Mouse (Mus musculus) spleen, adult 18-20 months (tissue): ENCODE results near the gene Fnbp1l.
A peak's percentile ranks its signal among the peaks of the same experiment; 100 is the strongest.

ENCODE experiments used
- DNase-seq, 2 experiments: peaks; one replicate each; pipeline ENCODE4 v3.0.0; 2022; ENCODE audit warnings: mixed read lengths in 2 of 2

The Fnbp1l gene

GRCm38 (mm10) chr3:122520365-122520764 lies 99.2 kb downstream of the Fnbp1l start:
- no peak for DNase-seq

GRCm38 (mm10) chr3:122519082-122519481 lies 100.4 kb downstream of the Fnbp1l start:
- DNase-seq = no peak

DNA sequence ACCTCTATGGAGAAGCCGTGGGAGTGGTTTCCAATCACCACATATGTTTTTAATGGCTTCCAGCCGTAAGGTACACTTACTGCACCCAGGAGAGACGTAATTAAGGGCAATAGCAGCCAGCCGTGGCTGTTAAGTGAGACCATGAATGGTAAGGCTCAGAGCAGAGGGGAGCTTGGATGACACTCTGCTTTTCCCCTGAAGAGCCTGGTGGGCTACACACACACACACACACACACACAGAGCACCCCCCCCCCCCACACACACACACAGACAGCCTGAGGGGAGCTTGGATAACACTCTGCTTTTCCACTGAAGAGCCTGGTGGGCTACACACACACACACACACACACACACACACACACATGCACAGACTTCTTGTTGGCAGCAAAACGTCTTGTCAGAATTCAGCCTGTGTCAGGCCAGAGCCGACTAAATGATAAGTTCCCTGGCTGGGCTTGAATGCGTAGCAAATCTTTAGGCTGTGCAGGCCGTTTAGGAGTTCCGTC lies 101.2 kb downstream of the Fnbp1l start:
- DNase-seq = no peak

DNA sequence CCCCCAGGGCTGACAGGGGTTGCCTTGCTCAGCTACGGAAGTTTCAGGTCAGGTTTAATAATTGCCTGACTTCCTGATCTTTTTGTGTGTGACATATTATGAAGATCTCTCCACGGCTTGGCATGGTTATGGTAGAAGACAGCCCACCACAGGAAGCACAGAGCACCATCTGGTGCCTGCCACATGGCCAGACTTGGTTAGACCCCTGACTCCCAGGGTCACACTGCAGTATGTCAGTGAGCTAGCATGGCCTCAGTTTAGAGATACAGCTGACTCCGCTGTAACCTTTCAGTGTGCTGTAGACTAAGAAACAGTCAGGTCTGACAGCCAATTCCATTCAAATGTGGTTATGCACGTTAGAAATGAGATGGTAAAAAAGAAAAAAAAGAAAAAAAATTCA lies 101.8 kb downstream of the Fnbp1l start:
- no peak for DNase-seq

GRCm38 (mm10) chr3:122516327-122516695 lies 103.2 kb downstream of the Fnbp1l start:
- DNase-seq = no peak

DNA sequence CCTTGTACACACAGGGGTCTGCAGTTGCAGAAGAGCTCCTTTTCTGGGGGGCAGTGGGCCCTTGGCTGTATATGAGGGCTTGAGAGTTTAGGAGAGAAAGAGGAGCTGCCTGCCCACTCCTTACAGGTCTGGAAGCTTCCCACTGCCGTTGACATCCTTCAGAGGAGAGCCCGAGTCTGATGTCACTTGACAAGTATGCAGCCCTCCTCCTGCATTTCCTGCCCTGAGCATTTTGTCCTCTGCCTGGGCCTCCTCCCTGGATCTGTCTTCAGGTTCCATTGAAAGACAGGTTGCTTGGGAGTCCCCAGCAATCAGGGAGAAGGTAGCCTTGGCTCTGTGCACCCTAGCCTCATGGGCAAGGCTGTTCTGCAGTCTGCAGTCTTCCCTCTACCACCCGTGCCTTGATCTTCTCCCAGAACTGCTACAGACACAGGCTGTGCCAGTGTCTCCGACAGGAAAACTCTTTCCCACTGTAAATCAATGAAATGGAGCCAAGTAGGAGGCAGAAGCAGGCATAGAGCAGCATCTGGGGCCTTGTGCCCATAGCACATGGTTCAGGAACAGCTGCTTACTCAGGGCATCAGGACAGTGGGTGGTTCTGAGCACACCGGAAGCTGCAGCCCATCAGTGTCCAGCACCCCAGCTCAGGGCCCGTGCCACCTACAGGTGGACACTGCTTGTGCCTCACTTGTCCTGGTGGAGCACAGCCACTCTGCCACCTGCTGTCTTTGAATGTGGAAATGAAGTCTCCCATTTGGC lies 103.8 kb downstream of the Fnbp1l start:
- no peak for DNase-seq

DNA sequence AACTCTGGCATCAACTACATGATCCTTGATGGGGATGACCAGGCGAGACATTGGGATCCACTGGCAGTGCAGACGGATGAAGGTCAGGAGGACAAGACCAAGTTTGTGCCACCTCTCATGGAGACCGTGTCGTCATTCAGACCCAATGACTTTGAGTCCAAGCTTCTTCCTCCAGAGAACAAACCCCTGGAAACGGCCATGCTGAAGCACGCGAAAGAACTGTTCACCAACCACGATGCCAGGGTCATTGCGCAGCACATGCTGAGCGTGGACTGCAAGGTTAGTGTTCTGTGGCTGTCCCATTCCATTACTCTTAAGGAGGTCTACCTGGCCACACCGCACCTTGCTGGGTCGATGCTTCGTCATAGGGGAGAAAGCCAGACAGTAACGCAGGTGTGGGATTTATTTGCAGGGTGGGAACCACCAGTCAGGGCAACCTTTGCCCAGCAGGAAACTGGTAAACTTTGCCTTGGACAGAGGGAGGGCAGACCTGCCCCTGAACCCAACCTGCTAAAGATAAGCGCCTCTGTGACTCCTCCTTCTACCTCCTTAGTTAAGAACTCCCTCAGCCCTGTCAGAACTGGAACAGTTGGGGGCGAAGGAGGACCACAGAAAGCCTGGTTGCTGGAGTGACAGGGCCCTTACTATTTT lies 106.7 kb downstream of the Fnbp1l start:
- DNase-seq = no peak

DNA sequence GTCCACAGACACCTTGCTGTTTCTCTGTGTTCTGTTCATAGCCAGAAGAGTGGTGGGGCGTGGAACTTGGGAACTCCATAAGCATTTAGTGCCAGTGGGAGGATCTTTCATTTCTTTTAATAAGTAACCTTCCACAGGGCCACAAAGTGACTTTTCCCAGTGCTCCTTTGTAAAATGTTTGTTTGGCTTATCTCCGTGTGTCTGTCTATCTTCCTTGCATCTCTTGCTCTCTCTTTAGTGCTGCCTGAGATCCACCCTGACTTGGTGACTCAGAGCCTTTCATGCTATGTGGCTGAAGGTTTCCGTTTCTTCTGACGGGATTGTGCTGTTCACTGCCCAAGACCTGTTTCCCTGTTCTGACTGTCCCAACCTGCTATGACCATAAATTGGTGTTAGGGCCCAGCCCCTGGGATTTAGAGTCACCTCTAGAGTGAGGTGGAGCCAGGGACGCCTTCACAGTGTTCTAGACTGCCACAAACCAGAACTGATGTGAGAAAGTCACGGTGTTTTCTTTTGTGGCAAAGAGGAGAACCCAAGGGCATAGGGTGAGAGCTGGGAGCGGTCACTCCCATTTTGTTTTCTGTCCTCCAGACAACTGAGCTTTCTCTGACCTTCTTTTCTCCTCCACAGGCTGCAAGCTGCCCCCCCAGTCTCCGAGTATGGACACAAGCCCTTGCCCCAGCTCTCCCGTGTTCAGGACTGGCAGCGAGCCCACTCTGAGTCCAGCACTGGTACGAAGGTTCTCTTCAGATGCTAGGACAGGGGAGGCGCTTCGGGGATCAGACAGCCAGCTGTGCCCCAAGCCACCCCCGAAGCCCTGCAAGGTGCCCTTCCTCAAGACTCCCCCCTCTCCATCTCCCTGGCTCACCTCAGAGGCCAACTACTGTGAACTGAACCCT lies 107.5 kb downstream of the Fnbp1l start:
- DNase-seq = no peak

DNA sequence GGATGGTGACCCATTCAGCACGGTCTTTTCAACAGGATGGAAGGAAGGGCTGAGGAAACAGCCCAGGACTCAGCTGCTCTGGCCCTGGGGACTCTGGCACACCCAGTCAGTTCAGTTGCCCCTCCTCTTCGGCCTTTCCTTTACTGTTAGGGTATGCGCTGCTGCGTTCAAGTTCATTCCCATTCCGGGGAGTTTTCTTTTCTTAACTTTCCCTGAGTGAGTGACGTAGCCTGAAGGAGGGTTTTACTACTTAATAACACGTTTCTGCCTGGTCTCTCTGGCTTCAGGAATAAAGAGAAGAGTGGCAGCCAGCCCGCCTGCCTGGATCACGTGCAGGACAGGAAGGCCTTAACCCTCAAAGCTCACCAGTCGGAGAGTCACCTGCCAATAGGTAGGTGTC lies 108.6 kb downstream of the Fnbp1l start:
- DNase-seq = no peak

DNA sequence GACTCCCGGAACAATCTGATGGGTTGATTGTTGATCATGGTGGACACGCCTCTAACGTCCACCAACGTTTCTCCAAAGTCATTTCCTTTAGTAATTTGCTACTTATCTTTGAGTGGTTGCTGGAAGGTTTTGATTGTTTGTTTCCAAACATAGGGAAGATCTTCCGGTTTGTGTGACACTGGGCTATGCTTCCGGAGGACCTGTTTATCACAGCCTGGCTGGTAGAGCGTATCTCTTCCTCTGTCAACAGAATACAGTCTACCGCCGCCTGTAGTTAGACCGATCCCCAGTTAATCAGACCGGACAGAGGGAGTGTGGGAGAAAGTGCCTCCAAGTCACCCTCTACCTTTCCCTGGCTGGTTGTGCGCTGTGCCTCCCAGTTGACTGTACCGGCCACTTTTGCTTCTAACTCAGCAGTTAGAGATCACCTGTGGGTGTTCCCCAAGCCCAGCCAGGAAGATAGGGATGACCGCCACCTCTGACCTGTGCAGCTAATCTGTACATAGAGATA lies 109.2 kb downstream of the Fnbp1l start:
- no peak for DNase-seq

DNA sequence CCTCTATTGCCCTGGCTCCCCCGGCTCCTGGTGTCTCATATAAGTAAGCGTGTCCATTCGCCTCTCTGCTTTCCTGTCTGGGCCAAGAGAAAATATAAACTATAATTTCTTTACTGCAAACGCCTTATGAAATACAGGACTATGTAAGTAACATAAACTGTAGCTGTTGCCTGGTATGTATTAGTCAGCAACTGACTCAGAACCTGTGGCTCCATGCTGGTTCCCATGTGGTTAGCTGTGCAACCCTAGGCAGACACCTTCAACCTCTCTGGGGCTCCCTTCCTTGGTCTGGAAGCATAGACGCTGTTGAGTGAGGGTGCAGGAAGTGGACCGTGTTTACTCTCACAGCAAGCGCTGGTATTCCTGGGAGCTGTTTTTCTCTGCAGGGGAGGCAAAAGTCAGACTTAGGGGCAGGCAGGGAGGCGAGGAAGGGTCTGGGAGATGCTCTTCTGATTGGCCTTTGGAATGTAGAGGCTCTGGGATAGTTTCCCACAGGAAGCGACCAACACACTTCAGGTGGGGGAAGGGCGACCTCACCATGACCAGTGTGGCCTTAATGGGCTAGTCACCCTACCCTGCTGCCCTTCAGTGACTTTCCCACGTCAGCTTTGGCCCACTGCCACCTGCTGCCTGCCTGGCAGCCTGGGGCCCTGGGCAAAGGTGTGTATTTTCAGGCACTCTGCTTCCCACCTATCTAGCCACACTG lies 109.8 kb downstream of the Fnbp1l start:
- no peak for DNase-seq

GRCm38 (mm10) chr3:122509084-122509483 lies 110.4 kb downstream of the Fnbp1l start:
- peak in 1 of 2 experiments; percentile 37 for DNase-seq

GRCm38 (mm10) chr3:122507826-122508225 lies 111.7 kb downstream of the Fnbp1l start:
- DNase-seq = no peak

GRCm38 (mm10) chr3:122506343-122506916 lies 113.1 kb downstream of the Fnbp1l start:
- no peak for DNase-seq

- no peak for DNase-seq
Measured at GRCm38 (mm10) chr3:122500929-122501328, 118.6 kb downstream of the Fnbp1l start.

DNA sequence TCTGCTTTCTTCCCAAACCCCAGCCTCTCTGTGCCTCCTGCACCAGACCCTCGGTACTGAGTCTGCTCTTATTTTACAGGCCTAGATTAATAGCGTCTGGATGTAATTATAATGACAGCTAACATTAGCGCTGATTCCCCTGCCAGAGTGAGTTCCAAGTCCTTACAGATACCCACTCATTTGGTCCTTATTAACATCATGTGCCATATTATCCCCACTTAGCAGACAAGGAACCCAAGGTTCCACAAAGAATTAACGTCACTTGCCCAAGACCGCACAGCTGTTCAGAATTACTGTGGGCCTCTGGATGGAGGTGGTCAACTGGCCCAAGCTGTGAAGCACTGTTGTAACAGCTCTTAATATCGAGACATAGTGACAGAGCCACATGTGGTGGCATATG lies 119.9 kb downstream of the Fnbp1l start:
- no peak for DNase-seq

DNA sequence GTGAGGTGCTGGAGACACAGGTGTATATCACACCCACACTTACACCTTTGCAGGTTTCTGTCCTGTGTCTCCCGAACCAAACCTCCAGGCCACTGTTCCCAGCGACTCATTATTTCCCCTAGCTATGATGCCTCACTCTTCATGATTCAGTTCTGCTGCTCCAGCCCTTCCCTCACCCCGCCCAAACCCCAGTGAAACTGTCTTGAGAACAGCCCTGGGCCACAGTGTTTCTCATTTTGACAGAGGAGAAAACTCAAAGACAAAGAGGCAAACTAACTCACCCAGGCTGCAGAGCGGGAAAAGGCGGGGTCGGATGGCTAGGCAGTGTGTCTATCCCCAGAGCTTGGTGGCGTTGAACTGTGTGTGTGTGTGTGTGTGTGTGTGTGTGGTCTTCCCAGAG lies 121.0 kb downstream of the Fnbp1l start:
- DNase-seq = no peak

DNA sequence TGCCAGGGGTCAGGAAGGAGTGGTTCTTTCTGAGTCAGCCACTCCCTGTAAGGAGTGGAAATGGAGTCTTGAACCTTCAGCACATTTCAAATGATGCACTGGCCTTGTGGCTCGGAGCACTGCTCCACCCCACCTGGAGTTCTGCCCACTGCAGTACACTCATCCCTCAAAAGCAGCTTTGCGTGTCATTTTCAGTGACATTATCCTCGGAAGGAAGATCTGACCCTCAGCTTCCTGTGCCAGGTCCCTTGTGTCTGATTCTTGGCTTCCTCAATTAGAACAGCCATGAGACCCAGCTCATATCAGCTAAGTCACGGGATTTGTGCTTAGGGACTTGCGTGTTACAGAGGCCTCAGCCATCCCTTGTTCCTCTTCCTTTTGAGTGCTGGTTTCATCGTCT lies 121.6 kb downstream of the Fnbp1l start:
- no peak for DNase-seq

- DNase-seq = no peak
Measured at GRCm38 (mm10) chr3:122494764-122495163, 124.8 kb downstream of the Fnbp1l start.

- no peak for DNase-seq
Measured at GRCm38 (mm10) chr3:122492872-122493615, 126.5 kb downstream of the Fnbp1l start.

- DNase-seq = no peak
Measured at GRCm38 (mm10) chr3:122492006-122492405, 127.5 kb downstream of the Fnbp1l start.
